Mouse (Mus musculus): Measurements from ENCODE around the gene Hmgcl.
A peak's percentile ranks its signal among the peaks of the same experiment; 100 is the strongest.
"Not testable (repeated sequence)": the region's sequence is repeated elsewhere in the genome, so short reads cannot be mapped to it uniquely, and the experiment has no call there.

The Hmgcl gene

DNA sequence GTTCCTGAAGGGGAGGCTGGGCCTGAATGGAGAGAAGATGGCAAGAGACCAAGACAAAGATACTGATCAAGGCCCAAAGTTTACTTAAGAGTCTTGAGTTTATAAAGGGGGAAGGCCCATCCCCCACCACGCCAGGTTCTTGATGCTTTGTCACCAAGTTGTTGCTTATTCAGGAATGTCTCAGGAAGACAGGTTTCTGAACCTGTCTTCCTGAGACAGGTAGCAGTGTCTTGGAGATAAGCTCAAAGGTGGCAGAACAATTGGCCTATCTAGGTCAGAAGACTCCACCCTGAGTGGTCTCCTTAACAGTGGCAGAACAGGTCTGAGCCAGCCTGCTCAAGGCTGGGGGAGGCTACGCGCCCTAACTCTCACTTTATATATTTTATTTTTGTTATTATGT lies 19.4 kb upstream of the Hmgcl start:
- no peak for DNase-seq (ENCODE audit: low spot score)

DNA sequence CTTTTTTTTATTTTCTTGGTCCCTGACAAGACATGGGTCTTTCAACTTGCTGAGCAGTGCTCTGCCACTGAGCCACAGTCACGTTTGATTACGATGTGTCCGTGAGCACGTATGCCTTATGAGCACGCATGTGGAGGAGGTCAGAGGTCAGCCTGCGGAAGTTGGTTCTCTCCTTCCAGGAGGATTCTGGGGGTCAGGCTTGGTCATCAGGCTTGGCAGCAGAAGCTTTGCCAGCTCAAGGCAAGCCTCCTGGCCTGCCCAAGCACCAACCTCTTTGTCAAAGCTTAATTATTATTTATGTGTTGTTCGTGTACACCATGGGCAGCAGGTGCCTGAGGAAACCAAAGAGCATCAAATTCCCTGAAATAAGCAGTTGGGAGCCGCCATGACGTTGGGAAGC lies 17.9 kb upstream of the Hmgcl start:
- DNase-seq (ENCODE audit: low spot score): no peak

DNA sequence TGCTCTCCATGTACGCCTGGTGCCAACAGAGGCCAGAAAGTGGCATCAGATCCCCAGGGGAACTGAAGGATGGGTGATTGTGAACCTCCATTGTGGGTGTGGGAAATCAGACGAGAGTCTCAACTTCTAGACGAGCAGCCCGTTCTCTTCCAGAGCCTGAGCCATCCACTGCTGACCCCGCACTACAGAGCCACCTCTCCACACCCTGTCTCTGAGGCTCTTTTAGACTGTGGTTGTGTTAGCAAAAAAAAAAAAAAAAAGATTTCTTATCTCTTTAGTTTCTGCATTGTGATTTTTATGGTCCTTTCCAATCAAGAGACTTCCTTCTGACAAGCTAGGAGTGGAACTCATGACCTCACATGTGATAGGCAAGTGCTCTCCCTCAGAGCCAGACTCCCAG lies 16.8 kb upstream of the Hmgcl start:
- DNase-seq (ENCODE audit: low spot score): no peak

DNA sequence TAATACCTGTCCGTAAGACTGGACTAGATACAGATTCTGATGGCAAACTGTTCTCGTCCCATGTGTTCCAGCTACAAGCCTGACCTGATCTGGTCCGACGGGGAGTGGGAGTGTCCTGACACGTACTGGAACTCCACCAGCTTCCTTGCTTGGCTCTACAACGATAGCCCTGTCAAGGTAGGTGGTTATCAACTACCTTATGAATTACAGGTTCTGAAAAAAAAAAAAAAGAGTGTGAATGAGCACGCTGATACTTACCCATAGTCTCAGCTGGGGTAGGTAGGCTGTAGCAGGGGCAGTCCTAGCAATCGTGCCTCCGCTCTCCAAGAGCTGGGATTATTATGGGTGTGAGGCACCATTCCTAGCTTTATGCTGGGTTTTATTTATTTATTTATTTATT lies 16.4 kb upstream of the Hmgcl start:
- DNase-seq (ENCODE audit: low spot score): no peak

DNA sequence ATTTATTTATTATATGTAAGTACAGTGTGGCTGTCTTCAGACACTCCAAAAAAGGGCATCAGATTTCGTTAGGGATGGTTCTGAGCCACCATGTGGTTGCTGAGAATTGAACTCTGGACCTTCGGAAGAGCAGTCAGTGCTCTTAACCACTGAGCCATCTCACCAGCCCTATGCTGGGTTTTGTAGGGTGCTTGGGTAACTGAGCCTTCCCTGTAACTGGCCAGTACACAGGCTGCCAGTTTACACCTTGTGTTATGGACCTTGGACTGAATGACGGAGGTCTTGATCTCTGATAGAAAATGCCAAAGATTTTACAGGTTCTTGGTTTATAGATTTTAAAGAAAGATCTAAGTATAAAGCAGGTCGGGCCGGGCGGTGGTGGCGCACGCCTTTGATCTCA lies 16.0 kb upstream of the Hmgcl start:
- no peak for DNase-seq (ENCODE audit: low spot score)

DNA sequence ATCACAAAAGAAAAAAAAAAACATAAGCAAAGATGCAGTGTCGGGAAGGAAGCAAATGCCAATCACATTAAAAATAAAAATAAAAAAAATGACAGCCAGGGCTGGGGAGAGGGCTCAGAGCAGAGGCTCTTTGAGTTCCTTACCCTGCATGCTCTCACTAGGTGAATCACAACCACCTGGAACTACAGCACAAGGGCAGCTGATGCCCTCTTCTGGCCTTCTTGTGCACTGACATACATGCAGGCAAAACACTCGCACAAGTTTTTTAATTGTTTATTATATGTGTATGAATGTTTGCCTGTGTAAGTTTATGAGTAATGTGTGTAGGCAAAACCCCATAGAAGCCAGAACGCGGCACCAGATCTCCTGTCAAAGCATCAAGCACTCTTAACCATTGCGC lies 14.4 kb upstream of the Hmgcl start:
- no peak for DNase-seq (ENCODE audit: low spot score)

DNA sequence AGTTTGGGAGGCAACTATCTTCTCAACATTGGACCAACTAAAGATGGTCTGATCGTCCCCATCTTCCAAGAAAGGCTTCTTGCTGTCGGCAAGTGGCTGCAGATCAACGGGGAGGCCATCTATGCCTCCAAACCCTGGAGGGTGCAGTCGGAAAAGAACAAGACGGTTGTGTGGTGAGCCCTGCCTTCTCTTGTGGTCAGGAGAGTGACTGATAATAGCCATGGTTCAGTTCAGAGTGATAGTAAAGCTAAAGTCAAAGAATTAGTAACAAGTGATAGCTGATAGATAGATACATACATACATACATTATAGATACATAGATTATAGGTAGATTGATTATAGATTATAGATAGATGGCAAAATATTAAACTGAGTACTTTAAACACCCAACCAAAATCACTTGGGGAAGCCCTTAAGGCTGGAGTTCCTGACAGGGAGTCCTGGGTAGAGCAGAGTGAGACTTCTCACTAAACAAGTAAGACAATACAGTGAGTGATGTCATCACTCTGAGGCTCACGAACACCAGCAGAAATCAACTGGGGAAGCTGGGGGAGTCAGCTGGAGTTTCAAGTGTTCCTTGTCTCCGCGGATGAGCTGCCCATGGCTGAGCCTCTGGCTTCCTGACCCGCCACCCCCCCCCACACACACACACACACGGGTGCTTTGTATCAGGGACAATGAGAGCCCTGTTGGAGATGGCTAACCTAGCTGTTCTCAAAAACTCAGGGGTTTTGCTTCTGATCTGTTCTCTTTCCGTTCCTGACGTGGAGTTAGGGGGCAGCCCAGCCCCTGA lies 11.3 kb upstream of the Hmgcl start:
- DNase-seq (ENCODE audit: low spot score): no peak

DNA sequence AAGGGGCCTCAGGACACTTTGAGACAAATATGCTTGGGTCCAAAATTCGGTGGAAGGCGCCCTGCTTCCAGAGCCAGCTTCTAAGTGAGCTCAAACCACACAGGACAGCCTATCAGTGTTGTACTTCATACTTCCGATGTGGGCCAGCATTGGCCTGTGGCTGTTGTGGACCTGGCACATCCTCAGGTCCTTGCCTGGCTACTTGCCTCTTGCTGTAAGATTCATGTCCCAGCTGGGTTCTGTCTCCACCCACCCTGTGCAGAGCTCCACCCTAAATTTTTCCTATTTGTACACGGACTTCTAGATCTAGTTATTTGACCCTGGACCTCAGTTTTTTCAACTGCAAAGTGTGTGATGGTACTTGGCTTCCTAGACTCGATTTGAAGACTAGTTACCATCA lies 10.7 kb upstream of the Hmgcl start:
- peak; percentile 52 for DNase-seq (ENCODE audit: low spot score)

DNA sequence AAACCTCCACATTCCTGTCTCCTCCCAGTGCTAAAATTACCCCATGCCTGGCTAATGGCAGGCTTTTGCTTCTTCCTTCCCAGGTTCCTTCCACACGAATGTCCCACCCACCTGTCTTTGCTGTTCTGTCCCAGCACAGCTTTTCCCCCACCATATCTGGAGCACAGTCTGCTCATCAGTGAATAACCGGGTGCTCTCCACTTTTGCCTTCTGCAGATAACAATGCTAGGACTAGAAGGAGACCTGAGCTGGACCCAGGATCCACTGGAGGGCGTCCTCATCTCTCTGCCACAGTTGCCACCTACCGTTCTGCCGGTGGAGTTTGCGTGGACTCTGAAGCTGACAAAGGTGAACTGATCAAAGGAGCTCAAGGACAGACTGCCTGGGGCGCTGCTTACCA lies 7.4 kb upstream of the Hmgcl start:
- DNase-seq (ENCODE audit: low spot score): no peak

- DNase-seq (ENCODE audit: low spot score): not testable (repeated sequence)
Measured at GRCm38 (mm10) chr4:135941026-135941425, 5.2 kb upstream of the Hmgcl start.

DNA sequence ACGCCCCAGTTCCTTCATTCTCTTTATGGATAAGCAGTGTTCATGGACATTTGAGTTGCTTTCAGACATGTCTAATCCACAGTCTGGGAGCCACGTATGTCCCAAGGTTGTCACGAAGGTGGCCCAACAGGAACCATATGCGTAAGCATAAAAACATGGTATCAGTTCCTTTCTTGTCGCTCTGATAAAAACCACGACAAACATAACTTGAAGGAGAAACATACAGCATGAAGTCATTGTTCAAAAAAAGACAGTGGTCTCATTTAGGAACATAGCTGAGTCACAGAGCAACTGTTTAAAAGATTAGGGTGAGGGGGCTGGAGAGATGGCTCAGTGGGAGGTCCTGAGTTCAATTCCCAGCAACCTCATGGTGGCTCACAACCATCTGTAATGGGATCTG lies 4.1 kb upstream of the Hmgcl start:
- no peak for DNase-seq (ENCODE audit: low spot score)

GRCm38 (mm10) chr4:135943389-135943788 lies 2.9 kb upstream of the Hmgcl start:
- DNase-seq (ENCODE audit: low spot score): no peak

- DNase-seq (ENCODE audit: low spot score): no peak
Measured at GRCm38 (mm10) chr4:135945706-135946105, 542 bp upstream of the Hmgcl start.

DNA sequence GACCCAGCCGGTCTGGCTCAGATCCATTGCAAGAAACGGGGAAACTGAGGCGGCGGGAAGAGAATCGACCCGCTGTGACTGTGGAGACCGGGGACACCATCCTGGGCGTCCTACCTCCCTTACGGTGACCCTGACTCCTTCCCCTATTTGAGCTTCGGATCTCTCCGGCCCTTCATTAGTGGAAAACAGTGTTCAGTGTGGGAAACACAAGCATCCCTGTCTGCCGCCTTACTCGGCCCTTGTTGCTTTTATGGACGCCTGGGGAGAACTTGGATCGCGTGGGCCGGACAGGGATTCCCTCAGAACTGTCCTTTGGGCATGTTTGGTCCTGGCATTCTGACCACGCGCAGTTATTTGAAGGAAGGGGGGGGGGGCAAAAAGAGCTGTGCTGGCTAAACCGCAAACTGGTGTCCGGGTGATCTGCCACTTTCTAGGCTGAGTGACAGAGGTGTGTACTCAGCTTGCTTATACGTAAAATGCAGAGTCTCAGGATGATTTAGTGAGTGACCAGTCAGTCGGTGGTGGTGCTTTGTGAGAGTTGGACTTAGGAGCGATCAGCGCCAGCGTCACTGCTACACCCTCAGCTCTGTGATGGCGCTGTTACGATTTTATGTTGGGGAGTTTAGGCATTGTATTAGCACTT lies 532 bp downstream of the Hmgcl start:
- DNase-seq (ENCODE audit: low spot score): no peak

DNA sequence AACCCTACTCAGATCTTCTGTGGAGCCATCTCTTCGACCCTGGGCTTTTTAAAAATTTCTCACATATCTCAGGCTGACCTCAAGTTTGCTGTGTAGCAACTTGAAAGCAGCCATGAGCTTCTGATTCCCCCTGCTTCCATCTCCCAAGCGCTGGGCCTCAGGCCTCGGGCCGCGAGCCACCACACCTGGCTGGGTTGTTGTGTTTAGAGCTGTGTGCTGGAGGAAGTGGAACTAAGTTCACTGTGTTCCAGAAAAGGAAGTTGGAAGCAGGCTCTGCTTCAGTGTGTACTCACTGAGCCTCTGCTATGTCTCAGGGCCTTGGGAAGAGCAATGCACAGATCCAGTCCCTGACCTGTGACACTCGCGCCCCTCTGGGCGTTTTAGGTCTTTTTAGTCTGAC lies 1.9 kb downstream of the Hmgcl start:
- DNase-seq (ENCODE audit: low spot score): no peak

- no peak for DNase-seq (ENCODE audit: low spot score)
Measured at GRCm38 (mm10) chr4:135949475-135949874, 3.2 kb downstream of the Hmgcl start.

DNA sequence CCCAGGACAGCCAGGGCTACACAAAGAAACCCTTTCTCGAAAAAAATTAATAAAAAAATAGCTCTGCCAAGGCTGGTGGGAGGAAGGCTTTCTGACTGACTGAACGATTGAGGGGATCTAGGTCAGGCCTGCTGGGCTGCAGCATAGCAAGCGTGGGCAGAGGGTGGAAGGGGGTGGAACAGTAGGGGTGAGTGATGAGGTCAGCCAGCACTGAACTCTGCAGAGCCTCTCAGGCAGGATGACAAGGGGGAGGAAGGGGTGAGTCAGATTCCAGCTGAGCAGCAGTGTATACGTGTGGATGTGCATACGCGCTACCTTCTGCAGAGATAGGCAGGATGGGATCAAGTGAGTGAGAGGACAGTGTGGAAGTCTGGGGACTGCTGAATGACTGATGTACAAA lies 3.7 kb downstream of the Hmgcl start:
- no peak for DNase-seq (ENCODE audit: low spot score)

- no peak for DNase-seq (ENCODE audit: low spot score)
Measured at GRCm38 (mm10) chr4:135950365-135950764, 4.1 kb downstream of the Hmgcl start.

GRCm38 (mm10) chr4:135951505-135951904 lies 5.3 kb downstream of the Hmgcl start:
- no peak for DNase-seq (ENCODE audit: low spot score)

DNA sequence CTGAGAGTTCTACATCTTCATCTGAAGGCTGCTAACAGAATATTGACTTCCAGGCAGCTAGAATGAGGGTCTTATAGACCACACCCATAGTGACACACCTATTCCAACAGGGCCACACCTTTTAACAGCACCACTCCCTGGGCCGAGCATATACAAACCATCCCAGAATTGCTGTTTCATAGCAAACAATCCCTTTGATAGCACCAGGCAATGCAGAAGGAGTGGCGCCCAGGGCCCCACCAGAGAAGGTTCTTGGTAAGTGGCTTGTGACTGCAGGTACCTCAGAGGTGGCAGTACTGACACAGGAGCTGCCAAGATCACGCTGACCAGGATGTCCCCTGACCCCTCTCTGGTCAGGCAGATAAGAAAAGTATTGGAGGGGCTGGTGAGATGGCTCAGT lies 6.9 kb downstream of the Hmgcl start:
- no peak for DNase-seq (ENCODE audit: low spot score)

DNA sequence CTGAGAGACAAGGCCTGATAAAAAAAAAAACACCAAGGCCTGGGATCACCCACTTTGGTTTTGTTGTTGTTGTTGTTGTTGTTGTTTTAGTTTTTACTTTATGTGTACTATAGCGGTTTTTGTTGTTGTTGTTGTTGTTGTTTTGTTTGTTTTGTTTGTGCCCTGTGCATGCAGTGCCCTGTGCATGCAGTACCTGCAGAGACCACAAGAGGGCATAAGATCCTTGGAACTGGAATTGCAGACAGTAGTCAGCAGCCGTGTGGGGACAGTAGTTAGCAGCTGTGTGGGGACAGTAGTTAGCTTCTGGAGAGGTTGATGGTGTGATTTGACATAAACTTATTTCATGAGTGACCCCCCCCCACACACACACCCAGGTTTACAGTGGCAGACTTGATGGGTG lies 8.0 kb downstream of the Hmgcl start:
- peak; percentile 76 for DNase-seq (ENCODE audit: low spot score)

DNA sequence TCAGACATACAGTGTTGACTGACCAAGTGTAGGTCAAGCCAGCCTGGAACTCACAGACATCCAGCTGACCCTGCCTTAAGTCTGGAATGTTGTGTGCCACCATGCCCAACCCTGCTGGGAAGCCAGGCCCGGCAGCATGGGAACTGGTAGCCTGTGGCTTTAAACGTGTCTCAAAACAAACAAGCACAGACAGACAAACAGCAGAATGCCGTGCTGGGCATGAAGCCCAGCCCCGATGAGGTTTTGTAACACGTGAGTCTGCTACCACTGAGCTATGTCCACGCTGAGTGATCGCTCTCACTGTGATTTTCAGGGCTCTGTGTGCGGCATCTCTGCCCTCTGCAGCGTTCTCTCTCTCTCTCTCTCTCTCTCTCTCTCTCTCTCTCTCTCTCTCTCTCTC lies 9.6 kb downstream of the Hmgcl start:
- no peak for DNase-seq (ENCODE audit: low spot score)

GRCm38 (mm10) chr4:135958354-135958753 lies 12.1 kb downstream of the Hmgcl start:
- no peak for DNase-seq (ENCODE audit: low spot score)

DNA sequence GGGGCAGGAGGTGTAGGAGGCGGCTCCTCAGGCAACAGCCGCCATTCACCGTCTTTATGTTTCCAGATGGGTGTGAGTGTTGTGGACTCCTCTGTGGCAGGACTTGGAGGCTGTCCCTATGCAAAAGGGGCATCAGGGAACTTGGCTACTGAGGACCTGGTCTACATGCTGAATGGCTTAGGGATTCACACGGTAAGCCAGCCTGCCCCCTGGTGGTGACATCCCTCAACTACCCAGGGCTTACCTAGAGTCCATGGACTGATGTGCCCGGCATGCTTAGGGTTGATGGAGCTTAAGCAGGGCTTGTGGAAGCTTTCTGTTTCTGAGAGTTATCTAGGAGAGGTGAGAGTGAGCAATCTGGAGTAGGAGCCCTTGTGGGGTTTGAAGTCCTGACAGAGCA lies 14.5 kb downstream of the Hmgcl start:
- peak; percentile 88 for DNase-seq (ENCODE audit: low spot score)
